Mouse (Mus musculus) liver, embryonic 12.5 days (tissue): ENCODE data around the gene Tnfsfm13. TPM values are rescaled to one million over a fixed set of nuclear protein-coding genes. Genes with fewer than 3 reads are reported as not detected.

Experiments used
- ATAC-seq: fragments of 200-750 bp; cut with Nextera tagmentation; 2 replicates; pipeline ENCODE4 v1.8.0; 2017; ENCODE audit warnings: moderate number of reproducible peaks, mild to moderate bottlenecking, moderate library complexity
- H3K27ac ChIP-seq: fragments of 300-500 bp; sonication (generic); 2 replicates; pipeline ENCODE4 v1.5.1; 2016; ENCODE audit warnings: mild to moderate bottlenecking
- H3K27me3 ChIP-seq: fragments of 300-500 bp; sonication (generic); replicated peaks from 2 replicates; pipeline ENCODE4 v1.6.1; 2016; ENCODE audit warnings: mild to moderate bottlenecking, moderate library complexity
- H3K36me3 ChIP-seq: fragments of 300-500 bp; sonication (generic); 2 replicates; pipeline ENCODE4 v1.6.1; 2016; ENCODE audit warnings: mild to moderate bottlenecking, moderate library complexity
- H3K4me1 ChIP-seq: fragments of 300-500 bp; sonication (generic); 2 replicates; pipeline ENCODE4 v1.6.1; 2016
- H3K4me2 ChIP-seq: fragments of 300-500 bp; sonication (generic); 2 replicates; pipeline ENCODE4 v1.6.1; 2016; ENCODE audit warnings: mild to moderate bottlenecking, moderate library complexity
- H3K4me3 ChIP-seq: fragments of 300-500 bp; sonication (generic); 2 replicates; pipeline ENCODE4 v1.5.1; 2016; ENCODE audit warnings: mild to moderate bottlenecking, moderate library complexity
- H3K9ac ChIP-seq: fragments of 300-500 bp; sonication (generic); 2 replicates; pipeline ENCODE4 v1.6.1; 2016; ENCODE audit warnings: mild to moderate bottlenecking, moderate library complexity
- H3K9me3 ChIP-seq: fragments of 300-500 bp; sonication (generic); replicated peaks from 2 replicates; pipeline ENCODE4 v1.6.1; 2016; ENCODE audit warnings: mild to moderate bottlenecking, moderate library complexity
- WGBS: fragments of 180-500 bp; shearing (Covaris S2); methylation state at CpG from one replicate; pipeline ENCODE4 v1.1.7; 2016; ENCODE audit not compliant: insufficient replicate concordance; 5-methylcytosine and 5-hydroxymethylcytosine counted together
- polyA plus RNA-seq: library from polyadenylated mRNA; unstranded; fragments of >200 nt; fragmentation: Nextera tagmentation; extraction: Ambion mirVana; gene quantifications from 2 replicates; pipeline ENCODE4 v1.2.1, GENCODE M21; 2016

The Tnfsfm13 gene
- polyA plus RNA-seq, 1 experiment from 2014 or later, result 0.72 TPM

DNA sequence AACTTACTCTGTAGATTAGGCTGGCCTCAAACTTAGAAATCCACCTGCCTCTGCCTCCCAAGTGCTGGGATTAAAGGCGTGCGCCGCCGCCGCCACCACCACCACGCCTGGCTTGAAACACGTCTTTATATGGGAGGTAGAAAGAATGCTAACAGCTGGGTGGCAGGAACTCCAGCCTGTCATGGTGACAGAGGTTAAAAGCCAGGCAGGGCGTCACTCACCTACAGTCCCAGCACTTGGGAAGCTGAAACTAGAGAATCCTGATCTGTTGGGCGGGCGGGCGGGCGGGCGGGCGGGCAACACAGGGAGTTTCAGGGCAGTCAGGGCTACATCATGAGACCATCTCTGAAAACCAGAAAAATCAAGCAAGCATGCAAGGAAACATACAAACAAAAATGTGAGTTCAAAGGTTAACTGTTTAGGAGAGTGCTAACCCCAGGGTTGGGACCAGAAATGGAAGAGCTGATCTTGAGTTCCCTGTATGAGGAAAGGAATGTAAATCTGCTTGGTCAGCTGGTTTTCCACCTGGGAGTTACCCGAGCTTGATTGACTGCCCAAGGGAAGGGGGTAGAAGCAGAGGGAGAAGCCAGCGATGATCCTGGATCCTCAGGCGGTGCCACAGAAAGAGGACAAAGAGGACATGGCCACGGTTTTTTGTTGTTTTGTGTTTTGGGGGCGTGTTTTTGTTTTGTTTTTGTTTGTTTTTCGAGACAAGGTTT lies 17.2 kb upstream of the Tnfsfm13 start:
- Histone ChIP-seq H3K4me3 (no peak overlapping the region), H3K9ac (no peak overlapping the region), H3K4me2 (no peak overlapping the region), H3K27me3 (no peaks in the 10 kb centered on the region), H3K36me3 (no peaks in the 10 kb centered on the region), H3K4me1 (peaks cover 50% of the 10 kb centered on the region), H3K9me3 (no peaks in the 10 kb centered on the region), H3K27ac (no peak overlapping the region)
- WGBS, result 80% methylated on average over 20 of the region's 20 CpGs
- no peak for ATAC-seq

- Histone ChIP-seq H3K9ac (peak overlapping the region; percentile 22; the same call in 1 of the 2 replicates), H3K4me2 (no peak overlapping the region), H3K27me3 (no peaks in the 10 kb centered on the region), H3K27ac (0 out of 2 replicates have a peak overlapping the region, but pooled peaks have one; percentile 15), H3K4me3 (no peak overlapping the region), H3K4me1 (peaks cover 40% of the 10 kb centered on the region), H3K9me3 (no peaks in the 10 kb centered on the region), H3K36me3 (no peaks in the 10 kb centered on the region)
- WGBS, result 62% methylated on average over 2 of the region's 2 CpGs
- ATAC-seq, result no peak
Measured at GRCm38 (mm10) chr11:69711082-69711481, 15.2 kb upstream of the Tnfsfm13 start.

GRCm38 (mm10) chr11:69710470-69710869 lies 14.6 kb upstream of the Tnfsfm13 start:
- no peak overlapping the region for H3K4me3 ChIP-seq
- no peaks in the 10 kb centered on the region for H3K36me3 ChIP-seq
- no peaks in the 10 kb centered on the region for H3K9me3 ChIP-seq
- 62% methylated on average over 3 of the region's 3 CpGs for whole genome bisulfite sequencing
- ATAC-seq, result peak; percentile 57
- H3K9ac ChIP-seq, result 0 out of 2 replicates have a peak overlapping the region, but pooled peaks have one; percentile 2
- no peaks in the 10 kb centered on the region for H3K27me3 ChIP-seq
- H3K4me1 ChIP-seq, result peaks cover 34% of the 10 kb centered on the region
- H3K27ac ChIP-seq, result peak overlapping the region; percentile 18; the same call in 1 of the 2 replicates
- H3K4me2 ChIP-seq, result 0 out of 2 replicates have a peak overlapping the region, but pooled peaks have one; percentile 9

- ATAC-seq, result peak; percentile 46; the same call in 1 of the 2 replicates
- H3K27ac ChIP-seq, result peak overlapping the region; percentile 18
- H3K27me3 ChIP-seq, result no peaks in the 10 kb centered on the region
Measured at GRCm38 (mm10) chr11:69709554-69710446, 13.9 kb upstream of the Tnfsfm13 start.

GRCm38 (mm10) chr11:69708614-69709265 lies 12.8 kb upstream of the Tnfsfm13 start:
- 76% methylated on average over 3 of the region's 3 CpGs for WGBS
- Histone ChIP-seq H3K9ac (no peak overlapping the region; the same call in 1 of the 2 replicates), H3K4me3 (no peak overlapping the region)

More at GRCm38 (mm10) chr11:69709554-69710446, 13.9 kb upstream of the Tnfsfm13 start:
- H3K9ac ChIP-seq, result peak overlapping the region; percentile 45; the same call in 1 of the 2 replicates
- H3K4me2 ChIP-seq, result 0 out of 2 replicates have a peak overlapping the region, but pooled peaks have one; percentile 9
- H3K4me1 ChIP-seq, result peaks cover 32% of the 10 kb centered on the region
- no peaks in the 10 kb centered on the region for H3K36me3 ChIP-seq
- no peaks in the 10 kb centered on the region for H3K9me3 ChIP-seq
- 41% methylated on average over 11 of the region's 11 CpGs for WGBS
- H3K4me3 ChIP-seq, result no peak overlapping the region

GRCm38 (mm10) chr11:69707873-69708381 lies 12.0 kb upstream of the Tnfsfm13 start:
- Histone ChIP-seq H3K4me1 (peaks cover 36% of the 10 kb centered on the region), H3K36me3 (no peaks in the 10 kb centered on the region), H3K4me3 (no peak overlapping the region), H3K9ac (no peak overlapping the region), H3K27me3 (no peaks in the 10 kb centered on the region), H3K27ac (no peak overlapping the region), H3K9me3 (no peaks in the 10 kb centered on the region), H3K4me2 (no peak overlapping the region)
- WGBS, result 66% methylated on average over 4 of the region's 4 CpGs
- ATAC-seq, result no peak

More at GRCm38 (mm10) chr11:69708614-69709265, 12.8 kb upstream of the Tnfsfm13 start:
- Histone ChIP-seq H3K9me3 (no peaks in the 10 kb centered on the region), H3K27me3 (no peaks in the 10 kb centered on the region), H3K4me2 (no peak overlapping the region), H3K4me1 (peaks cover 36% of the 10 kb centered on the region), H3K27ac (no peak overlapping the region), H3K36me3 (no peaks in the 10 kb centered on the region)
- no peak for ATAC-seq

- H3K4me1 ChIP-seq, result peaks cover 36% of the 10 kb centered on the region
- WGBS, result 83% methylated on average over 4 of the region's 4 CpGs
- no peak overlapping the region for H3K4me3 ChIP-seq
- H3K9ac ChIP-seq, result no peak overlapping the region
- no peak overlapping the region for H3K4me2 ChIP-seq
- no peaks in the 10 kb centered on the region for H3K27me3 ChIP-seq
- no peak for ATAC-seq
- H3K36me3 ChIP-seq, result no peaks in the 10 kb centered on the region
- H3K9me3 ChIP-seq, result no peaks in the 10 kb centered on the region
- H3K27ac ChIP-seq, result no peak overlapping the region
Measured at GRCm38 (mm10) chr11:69707480-69707847, 11.6 kb upstream of the Tnfsfm13 start.

GRCm38 (mm10) chr11:69706775-69707479 lies 11.0 kb upstream of the Tnfsfm13 start:
- no peaks in the 10 kb centered on the region for H3K9me3 ChIP-seq
- H3K4me1 ChIP-seq, result peaks cover 36% of the 10 kb centered on the region
- no peaks in the 10 kb centered on the region for H3K36me3 ChIP-seq
- H3K4me3 ChIP-seq, result no peak overlapping the region
- no peaks in the 10 kb centered on the region for H3K27me3 ChIP-seq
- ATAC-seq, result no peak
- 65% methylated on average over 6 of the region's 6 CpGs for WGBS
- H3K27ac ChIP-seq, result 0 out of 2 replicates have a peak overlapping the region, but pooled peaks have one; percentile 1
- H3K9ac ChIP-seq, result no peak overlapping the region
- no peak overlapping the region for H3K4me2 ChIP-seq

DNA sequence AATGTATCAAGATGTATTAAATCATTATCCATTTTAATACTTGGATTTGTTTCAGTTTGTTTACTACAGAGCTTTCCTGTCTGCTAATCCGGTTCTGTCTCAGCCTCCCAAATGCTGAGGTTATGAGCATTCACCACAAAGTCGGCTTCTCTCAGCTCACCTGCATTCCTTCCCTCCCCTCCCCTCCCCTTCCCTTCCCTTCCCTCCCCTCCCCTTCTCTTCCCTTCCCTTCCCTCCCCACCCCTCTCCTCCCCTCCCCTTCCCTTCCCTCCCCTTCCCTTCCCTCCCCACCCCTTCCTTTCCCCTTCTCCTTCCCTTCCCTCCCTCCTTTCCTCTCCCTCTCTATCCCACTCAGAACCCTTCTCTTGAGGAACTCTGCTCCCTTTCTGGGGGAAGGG lies 8.7 kb upstream of the Tnfsfm13 start:
- no peaks in the 10 kb centered on the region for H3K9me3 ChIP-seq
- no peak for ATAC-seq
- H3K4me3 ChIP-seq, result no peak overlapping the region
- no peak overlapping the region for H3K4me2 ChIP-seq
- WGBS, result 28% methylated on average over 2 of the region's 2 CpGs
- no peaks in the 10 kb centered on the region for H3K36me3 ChIP-seq
- H3K9ac ChIP-seq, result no peak overlapping the region
- H3K4me1 ChIP-seq, result peaks cover 24% of the 10 kb centered on the region
- H3K27me3 ChIP-seq, result no peaks in the 10 kb centered on the region
- H3K27ac ChIP-seq, result 0 out of 2 replicates have a peak overlapping the region, but pooled peaks have one; percentile 3

DNA sequence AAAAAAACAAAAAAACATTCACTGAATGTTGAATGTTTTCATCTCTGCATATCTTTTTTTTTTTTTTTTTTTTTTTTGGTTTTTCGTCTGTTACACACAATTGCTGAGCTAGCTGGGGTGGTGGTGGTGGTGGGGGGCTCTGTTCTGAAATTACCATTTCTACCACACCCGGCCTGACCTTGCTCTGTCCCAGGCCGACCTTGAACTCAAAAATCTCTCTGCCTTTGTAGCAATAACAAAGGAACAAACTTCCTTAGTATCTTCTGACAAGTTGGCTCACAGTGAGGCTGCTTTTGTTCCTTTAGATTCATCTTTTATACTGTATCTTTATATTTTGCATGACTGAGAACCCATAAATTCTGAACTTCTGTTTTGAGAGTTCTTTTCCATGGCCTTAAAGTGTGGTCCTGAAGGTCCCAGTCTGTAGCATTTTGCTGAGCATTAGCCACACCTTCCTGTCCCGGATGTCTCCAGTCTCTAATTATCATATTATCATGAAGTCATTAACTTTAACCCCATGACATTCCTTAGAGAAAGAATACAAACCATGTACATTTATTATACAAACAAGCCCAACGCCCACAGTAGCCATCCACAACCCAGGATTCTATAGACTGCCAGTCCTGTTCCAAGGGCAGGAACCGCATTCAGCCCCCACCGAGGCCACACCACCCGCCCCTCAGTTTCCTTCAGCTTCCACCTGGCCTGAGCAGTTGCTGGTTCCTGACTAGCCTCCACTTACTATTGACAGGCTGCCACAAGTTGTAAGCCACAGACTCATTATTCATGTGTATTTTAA lies 8.1 kb upstream of the Tnfsfm13 start:
- Histone ChIP-seq H3K4me1 (peaks cover 22% of the 10 kb centered on the region), H3K36me3 (no peaks in the 10 kb centered on the region), H3K9ac (no peak overlapping the region), H3K4me2 (no peak overlapping the region), H3K4me3 (no peak overlapping the region), H3K9me3 (no peaks in the 10 kb centered on the region), H3K27me3 (no peaks in the 10 kb centered on the region), H3K27ac (no peak overlapping the region)
- ATAC-seq, result no peak
- WGBS, result 53% methylated on average over 8 of the region's 8 CpGs
